Mouse (Mus musculus): ENCODE results near the gene 4930442H23Rik. TPM values are rescaled to one million over a fixed set of nuclear protein-coding genes. Genes with fewer than 3 reads are reported as not detected.
A peak's percentile ranks its signal among the peaks of the same experiment; 100 is the strongest.
"Not testable (repeated sequence)": the region's sequence is repeated elsewhere in the genome, so short reads cannot be mapped to it uniquely, and the experiment has no call there.

The 4930442H23Rik gene
- total RNA-seq, 2 experiments from 2014 or later = not detected

DNA sequence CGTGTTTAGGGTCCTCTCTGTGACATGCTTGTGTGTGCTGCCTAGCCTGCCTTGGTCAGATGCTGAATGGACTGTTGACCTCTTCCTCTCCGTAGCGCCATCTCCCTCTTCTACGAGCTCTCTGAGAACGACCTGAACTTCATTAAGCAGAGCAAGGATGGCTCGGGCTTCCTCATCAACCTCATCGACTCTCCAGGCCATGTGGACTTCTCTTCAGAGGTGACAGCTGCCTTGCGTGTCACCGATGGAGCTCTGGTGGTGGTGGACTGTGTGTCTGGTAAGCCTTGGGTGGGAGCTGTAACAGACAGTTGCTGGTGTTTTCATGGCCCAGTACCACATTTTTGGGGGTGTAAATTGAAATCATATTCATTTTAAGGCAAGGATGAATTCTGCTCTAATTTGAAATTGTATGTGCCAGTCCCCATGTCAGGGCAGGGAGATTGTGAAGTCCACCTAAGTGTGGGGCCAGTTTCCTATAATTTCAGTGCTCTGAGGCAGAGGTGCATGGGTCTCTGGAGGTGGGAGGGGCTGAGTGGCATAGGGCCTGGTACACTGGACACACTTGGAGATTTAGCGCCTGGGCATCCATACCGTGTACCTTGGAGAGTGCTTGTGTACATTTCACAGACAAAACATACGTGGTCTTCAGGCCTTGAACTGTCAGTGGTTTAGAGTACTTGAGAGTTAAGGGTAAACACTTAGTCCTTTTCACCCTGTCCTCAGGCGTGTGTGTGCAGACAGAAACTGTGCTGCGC, 5.5 kb downstream of the 4930442H23Rik start:
- no peak for DNase-seq (ENCODE audit: low spot score)

DNA sequence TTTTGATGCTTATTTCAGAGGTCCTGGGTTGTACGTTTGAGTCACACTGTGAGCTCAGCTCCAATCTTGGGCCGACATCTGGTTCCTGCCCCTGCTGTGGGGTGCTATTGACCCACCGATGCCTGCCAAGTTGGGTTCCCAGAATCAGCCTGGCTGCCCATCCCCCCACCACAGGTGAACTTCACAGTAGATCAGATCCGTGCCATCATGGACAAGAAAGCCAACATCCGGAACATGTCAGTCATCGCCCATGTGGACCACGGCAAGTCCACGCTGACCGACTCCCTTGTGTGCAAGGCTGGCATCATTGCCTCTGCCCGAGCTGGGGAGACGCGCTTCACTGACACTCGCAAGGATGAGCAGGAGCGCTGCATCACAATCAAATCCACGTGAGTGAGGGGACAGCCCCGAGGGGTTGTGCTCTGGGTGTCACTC, 6.1 kb downstream of the 4930442H23Rik start:
- no peak for DNase-seq (ENCODE audit: low spot score)

DNA sequence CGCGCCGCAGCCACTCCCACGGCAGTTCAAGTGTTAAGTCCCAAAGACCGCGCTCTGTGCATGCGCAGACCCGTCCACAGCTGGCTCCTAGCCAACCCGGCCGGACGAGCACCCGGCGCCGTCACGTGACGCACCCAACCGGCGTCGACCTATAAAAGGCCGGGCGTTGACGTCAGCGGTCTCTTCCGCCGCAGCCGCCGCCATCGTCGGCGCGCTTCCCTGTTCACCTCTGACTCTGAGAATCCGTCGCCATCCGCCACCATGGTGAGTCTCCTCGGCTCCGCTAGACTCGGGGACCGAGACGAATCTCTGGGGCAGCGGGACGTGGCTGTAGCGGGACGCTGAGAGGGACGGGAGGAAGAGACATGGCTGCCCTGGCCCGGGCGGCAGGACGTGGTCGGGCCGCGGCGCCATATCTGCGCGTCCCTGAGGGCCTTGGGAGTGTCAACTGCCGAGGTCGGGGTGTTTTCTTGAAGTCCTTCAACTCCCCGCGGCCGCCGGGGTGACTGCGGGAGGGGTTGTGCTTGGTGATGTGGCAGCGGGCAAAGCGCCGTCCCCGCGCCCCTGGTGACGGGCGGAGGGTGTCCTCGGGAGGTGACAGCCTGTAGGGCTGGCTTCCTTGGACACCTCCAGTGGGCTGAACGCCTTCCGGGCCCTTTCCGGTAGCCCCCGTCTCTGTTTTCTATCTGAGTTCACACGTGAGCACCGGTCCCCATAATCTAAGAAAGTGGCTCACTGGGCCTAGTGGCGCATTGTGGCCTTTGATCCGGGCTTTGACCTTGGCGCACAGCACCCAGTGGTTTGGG, 7.0 kb downstream of the 4930442H23Rik start, which contains the start of gene Eef2:
Gene Eef2 (plus strand): TSS at position 166 of the 806 bp plus-strand sequence.
- DNase-seq (ENCODE audit: low spot score) = peak; percentile 99

DNA sequence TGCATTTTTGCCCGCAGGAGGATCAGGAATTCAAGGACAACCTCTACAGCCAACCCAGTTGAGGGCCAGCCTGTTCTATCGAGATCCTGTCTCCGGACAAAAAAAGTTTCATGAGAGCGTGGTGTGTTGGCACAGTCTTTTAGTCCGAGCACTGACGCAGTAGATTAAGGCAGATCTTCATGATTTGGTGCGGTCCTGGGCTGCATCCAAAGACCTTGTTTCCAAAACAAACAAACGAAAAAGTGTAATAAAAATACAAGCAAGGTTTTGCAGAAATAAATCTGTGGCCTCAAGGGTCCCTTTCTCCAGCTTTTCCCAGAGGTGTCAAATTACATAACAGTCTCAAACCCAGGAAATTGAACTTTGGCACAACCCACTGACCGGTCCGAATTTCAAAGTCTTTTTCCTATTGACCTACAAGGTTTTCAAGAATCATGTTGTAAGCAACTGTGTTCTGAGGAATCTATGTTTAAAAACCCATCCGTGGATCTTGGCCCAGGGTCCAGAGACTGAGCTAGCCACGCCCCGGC, 7.6 kb downstream of the 4930442H23Rik start:
- DNase-seq (ENCODE audit: low spot score) = no peak

DNA sequence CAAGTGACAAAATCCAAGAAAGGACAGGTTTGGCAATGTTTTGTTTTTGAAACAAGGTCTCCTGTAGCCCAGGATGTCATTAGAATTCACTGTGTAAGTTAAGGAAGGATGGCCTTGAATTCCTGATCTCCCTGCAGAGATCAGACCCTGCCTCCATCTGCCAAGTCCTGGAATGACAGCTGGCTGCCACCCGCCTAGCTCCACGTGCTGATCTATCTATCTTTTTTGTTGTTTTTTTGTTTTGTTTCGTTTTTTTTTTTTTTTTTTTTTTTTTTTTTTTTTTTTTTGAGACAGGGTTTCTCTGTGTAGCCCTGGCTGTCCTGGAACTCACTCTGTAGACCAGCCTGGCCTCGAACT, 8.3 kb downstream of the 4930442H23Rik start:
- not testable (repeated sequence) for DNase-seq (ENCODE audit: low spot score)

DNA sequence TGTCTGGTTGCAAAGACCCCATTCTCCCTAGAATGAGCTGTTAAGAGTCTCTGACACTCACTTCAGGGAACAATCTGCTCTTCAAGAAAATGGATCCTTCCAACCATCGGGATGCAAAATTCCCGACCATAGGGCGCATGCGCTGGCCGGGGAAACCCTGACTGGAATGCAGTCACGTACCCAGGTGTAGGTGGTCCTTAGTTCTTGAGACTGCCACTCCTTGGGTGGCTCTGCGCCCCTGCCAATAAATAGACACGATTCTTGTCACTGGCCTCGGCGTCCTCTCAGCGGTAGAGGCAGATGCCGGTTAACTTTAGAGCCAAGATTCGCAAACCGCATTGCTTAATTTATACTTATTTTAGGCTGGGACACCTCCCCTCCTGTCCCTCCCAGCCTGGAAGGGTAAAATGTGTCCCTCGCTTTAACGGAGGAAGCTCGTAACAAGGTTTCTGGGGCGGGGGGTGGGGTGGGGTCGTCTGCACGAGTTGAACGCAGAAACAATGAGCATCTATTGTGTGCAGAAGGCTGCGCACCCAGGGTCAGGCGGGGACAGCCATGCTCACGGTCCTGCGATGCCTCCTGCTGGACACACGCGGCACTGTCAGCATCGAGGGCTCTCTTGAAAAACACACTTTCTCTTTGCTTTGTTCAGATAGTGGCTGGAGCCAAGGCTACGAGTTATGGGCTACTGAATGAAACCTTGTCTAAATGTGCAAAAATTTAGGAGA, 8.9 kb downstream of the 4930442H23Rik start:
- DNase-seq (ENCODE audit: low spot score) = peak; percentile 87

DNA sequence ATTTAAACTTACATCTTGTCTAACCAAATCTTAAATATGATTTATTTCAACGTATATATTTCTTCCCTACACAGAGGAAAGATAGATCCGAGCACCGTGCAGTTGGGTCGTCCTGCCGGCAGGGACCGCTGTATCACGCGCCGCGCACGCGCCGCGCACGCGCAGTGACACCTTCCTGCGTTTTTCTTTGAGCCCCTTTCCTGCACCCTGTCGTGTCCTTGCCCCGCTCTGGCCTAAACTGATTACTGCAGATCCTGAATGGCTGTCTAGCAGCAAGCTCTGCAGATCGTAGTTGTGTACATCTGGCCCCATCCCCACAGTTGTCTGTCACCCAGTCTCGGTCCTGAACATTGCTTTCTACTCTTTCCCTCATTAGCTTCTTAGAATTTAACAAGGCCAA, 10.5 kb downstream of the 4930442H23Rik start:
- peak; percentile 78 for DNase-seq (ENCODE audit: low spot score)

DNA sequence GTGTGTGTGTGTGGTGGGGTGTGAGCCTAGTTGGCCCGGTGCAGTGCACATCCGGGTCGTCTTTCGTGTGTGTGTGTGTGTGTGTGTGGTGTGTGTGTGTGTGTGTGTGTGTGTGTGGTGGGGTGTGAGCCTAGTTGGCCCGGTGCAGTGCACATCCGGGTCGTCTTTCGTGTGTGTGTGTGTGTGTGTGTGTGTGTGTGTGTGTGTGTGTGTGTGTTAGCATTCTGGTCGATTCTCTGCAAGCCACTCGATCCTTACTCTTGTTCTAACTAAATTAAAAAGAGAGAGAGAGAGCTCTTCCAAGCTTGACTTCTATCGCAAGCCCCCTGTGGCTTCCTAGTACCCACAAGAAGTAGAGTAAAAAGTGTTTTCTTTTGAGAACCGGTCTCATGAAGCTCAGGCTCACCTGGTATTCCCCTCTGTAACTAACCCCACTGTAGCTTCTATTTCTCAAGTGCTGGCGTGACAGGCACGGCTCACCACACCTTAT, 14.2 kb downstream of the 4930442H23Rik start:
- not testable (repeated sequence) for DNase-seq (ENCODE audit: low spot score)

DNA sequence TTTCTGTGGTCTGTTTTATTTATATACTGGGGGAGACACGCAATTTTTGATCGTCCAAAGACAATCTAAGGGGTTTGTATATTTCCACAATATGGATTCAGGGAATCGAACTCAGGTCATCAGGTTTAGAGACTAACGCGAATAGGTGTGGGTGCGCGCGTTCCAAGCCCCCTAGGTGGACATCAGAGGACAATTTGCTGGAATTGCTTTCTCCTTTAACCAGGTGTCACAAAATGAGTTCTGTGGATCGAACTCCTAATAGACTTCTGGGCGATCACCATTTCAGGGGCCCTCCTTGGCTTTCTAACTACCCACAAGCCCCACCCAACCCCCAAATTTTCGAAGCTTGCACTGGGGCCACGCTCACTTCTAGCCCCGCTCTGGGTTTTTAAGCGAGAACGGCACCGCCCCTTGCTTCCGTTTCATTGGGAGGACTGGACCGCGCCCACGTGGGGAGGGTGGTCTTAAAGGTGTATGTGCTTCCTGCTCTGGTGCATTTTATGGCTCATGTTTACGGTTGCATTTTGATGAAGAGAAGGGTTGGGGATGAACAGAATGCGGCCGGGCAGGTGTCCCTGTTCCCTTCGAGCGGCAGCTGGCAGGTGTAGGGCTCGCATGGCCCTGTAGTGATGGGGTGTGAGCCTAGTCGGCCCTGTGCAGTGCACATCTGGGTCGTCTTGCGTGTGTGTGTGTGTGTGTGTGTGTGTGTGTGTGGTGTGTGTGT, 15.0 kb downstream of the 4930442H23Rik start:
- DNase-seq (ENCODE audit: low spot score) = peak; percentile 88

DNA sequence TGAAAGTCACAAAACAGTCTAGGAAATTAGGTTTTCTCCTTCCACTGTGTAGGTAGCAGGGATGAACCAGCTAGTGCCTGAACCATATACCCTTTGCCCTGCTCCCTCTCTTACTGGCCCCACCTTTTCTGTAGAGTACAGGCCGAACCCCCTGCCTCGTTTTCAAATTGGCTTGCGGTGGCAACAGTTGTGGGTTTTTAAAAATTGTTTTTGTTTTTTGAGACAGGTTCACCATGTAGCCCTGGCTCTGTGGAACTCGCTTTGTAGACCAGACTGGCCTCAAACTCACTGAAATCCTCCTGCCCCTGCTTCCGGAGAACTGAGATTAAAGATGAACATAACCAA, 15.6 kb downstream of the 4930442H23Rik start:
- DNase-seq (ENCODE audit: low spot score) = no peak

DNA sequence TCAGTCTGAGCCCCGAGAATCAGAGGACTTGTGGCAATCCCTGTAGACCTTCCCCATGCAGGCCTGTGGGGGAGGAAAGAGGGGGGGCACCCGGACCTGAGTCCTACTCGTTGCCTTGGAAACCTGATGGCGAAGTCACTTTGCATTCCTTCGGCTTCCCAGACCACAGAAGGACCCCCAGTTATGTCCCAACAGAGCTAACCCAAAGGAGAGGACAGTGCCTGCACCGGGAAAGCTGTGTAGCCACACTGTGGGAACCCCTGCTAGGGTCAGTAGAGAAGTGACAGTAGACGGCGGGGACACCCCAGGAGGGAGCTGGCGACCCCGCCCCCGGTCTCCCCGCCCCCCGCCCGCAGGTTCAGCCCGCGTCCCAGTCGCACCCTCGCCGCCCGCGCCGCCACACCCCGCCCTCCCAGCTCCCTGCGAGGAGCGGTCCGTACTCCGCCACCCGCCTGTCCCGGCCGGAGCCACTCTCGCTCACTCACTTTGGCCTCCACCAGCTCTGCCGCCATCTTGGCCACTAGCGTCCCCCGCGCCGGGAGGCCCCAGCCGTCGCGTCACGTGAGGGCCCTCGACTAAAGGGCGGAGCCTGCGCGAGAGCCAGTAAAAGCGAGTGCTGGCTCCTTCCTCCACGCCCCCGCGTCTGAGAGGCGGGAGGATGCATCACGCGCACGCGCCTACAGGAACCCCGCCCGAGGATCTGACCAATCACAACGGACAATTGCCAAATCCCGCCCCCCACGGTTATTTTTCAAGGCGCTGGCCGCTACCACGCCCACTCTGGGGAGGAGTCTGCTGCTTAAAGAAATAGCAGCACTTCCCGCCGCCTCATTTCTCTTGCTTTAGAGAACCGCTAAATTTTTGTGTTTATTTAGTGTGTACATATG, 16.2 kb downstream of the 4930442H23Rik start, which contains the start of gene Pias4:
Gene Pias4 (minus strand): TSS at position 724 of the 887 bp plus-strand sequence.
- DNase-seq (ENCODE audit: low spot score) = peak; percentile 100

DNA sequence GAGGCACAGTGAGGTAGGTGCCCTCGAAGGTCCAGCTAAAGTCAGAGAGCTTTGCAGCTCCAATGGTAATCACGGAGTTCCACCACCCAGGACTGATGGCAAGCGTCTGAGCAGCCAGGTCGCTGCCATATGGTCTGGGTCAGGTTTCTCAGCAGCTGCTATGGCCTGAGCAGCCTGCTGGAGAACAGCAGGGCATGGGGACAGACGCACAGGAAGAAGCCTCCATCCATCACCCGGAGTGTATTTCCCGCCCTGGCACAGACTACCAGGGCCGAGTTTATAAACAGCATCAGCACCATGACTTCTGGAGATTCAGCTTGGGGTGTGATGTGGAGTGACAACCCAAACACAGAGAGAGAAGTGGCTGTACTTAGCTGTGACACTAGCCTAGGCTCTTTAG, 18.5 kb downstream of the 4930442H23Rik start:
- no peak for DNase-seq (ENCODE audit: low spot score)

DNA sequence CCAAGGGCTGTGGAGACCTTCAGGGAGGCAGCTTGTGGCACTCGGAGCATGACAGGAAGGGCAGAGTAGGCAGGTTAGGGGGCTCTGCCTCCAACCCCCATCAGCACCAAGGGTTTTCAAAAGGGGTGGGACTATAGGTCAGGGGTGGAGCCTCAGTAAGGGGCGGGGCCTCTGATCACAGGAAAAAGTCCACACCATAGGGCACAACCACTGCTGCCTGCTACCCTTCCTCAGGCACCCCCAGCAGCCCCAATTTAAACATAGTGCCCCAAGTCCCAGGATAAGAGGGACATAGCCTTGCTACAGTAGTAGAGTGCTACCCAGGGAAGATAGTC, 21.4 kb downstream of the 4930442H23Rik start:
- DNase-seq (ENCODE audit: low spot score) = no peak

DNA sequence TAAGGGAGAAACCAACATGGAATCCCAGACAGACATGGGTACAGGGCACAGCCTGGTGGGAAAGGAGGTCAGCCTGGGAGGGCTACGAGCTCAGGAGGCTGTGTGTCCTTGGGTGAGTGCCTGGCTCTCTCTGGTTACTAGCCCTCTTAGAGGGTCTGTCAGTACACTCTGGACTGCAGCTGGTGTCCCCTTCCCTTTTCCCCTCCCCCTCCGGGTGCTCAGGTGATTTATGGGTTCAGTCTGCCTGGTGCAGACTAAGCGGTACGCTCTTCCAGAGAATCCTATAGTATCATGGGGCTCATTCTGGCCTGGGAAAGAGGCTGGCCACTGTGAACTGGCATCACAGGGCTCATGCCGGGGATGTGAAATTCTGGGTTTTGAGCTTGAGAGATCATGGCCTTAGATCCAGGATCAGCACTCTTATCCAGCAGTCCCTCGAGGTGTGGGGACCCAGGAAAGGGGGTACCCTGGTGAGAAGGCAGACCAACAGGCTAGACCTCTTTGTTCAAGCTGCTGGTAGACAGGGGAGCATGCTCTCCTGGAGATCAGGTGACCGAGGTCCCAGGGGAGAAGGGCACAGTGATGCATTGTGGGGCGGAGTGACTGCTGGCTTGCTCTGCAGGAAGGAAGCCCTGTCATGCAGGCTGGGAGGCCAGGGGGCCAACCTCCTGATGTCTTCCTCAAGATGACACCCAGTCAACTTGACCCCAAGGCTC, 21.9 kb downstream of the 4930442H23Rik start:
- no peak for DNase-seq (ENCODE audit: low spot score)

DNA sequence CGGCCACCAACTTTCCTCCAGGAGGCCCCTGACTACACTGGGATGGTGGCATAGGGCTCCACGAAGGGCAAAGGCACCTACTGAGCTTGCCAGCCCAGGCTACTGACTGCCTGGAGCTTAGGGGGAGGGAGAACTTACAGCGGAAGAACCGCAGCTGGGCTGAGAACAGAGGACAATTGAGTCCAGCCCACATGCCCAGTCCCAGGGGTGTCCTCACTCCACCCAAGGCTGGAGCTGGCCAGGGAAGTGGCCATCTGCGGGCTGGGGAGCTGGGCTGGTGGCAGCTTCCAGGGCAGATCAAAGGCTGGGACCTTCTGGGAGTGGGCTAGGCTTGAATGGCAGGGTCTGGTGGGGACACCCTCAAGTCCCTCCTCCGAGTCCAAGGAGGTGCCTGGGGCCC, 28.9 kb downstream of the 4930442H23Rik start:
- DNase-seq (ENCODE audit: low spot score) = no peak

DNA sequence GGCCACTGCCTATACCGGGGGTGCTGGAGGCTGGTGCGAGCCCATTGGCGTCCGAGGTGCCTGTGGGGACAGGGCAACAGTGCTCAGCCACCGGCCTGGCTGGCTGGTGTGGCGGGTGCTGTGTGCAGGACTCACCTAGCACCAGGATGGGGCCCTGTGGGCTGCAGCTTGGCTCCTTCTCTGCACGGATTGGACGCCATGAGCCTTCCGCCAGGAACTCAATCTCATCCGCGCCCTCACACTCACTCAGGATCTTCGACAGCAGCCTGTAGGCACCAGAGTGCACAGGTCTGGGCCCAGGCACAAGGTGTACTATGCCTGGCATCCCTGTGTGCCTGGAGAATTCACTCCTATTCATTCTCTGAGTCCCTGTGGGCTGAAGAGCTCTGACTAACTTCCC, 29.3 kb downstream of the 4930442H23Rik start:
- no peak for DNase-seq (ENCODE audit: low spot score)

DNA sequence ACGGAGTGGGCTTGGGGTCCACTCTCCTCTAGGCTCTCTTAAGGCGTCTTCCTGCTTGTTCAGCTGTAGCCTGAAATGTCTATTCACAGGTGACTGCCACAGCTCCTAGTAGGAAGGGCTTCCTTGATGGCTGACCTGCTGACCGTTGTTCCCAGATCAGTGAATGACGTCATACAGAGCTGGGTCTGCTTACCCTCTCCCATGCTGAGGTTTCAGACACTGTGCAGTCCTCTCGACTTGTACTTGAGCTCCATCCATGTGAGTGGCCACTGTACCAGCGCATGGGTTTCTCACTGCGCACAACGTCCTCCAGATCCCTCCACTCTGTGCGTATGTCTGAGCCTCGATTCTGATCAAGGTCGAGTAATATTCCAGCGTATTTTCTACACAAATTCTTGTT, 31.0 kb downstream of the 4930442H23Rik start:
- no peak for DNase-seq (ENCODE audit: low spot score)

DNA sequence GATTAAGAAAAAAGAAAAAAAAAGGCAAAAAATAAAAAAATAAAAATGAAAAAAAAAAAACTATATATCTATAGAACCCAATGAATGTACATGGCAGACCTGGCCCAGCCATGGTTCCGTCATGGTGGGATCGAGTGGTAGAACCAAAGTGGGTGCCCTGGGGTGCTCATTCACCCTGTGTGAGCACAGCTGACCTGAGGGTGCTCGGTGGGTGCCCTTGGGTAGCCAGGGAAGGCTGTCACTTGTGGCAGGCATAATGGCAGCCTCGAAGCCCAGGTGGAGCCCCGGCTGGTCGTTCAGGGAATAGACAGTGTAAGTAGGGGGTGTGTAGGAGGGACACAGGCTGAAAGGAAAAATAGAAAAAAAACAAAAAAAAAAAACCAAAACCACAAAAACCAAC, 32.4 kb downstream of the 4930442H23Rik start:
- no peak for DNase-seq (ENCODE audit: low spot score)

DNA sequence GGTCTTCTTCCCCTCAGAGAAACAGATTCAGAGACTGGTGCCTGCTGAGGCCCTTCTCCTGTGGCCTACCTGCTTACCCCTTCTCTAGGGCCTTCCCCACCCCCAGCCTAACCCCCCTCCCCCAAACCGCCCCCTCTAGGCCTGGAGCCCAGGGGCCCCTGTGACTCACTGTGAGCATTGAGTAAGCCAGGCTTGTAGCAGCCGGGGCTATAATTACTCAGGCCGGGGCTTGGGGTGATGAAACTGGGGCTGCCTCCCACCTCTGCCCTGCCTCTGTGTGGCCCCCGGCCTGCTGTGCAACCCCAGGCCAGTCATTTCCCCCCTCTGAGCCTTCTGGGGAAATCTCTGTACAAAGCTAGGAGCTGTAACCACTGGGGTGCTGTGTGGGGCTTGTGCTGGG, 37.4 kb downstream of the 4930442H23Rik start:
- no peak for DNase-seq (ENCODE audit: low spot score)
